24 mouse cellular contexts compared by ENCODE assay signal in the genomic region with DNA sequence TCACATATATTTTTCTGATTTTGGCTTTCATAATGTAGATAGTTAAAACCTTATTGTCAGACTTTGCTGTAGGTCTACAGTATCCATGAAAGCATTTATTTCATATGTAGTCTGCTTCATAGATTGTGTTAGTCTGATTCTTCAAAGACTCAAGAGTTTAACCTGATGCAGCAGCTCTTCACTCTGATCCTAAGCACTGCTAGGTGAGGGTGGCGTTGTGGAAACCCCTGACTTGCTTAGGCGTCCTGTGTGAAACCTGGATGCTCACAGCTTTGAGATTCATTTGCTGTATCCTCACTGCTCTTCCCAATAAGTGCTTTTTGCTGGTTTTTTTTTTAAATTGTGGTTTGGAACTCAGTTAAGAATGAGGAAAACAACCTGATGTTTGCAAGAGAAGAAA. TPM values are rescaled to one million over a fixed set of nuclear protein-coding genes. Genes with fewer than 3 reads are reported as not detected.
DNase-seq lines count a peak whose midpoint lies in the region; ATAC-seq and TF ChIP-seq lines count a peak whose summit lies in the region.
"Had no signal": no experiment of that assay in that cellular context is flagged by ENCODE, and none has a peak within 500 bp of the region (broad histone marks: within the 10 kb centered on the region; RNA-seq: fewer than 3 reads in every experiment).

No protein-coding gene starts in this region.

- no peak for TF ChIP-seq POLR2A in MEL (IDR thresholded peaks at IDR 0.05; ENCODE audit: control insufficient read depth in 1 of 2, insufficient read depth in 1 of 2, low read depth in 1 of 2, low read length in 2 of 2, poor library complexity in 1 of 2)

- H3K9ac ChIP-seq in MEL (ENCODE audit: control insufficient read depth, low read depth, low read length, poor library complexity, severe bottlenecking): no peak overlapping the region
- H3K9ac ChIP-seq: embryonic facial prominence, embryonic 12.5 days; forebrain, embryonic 13.5 days; forebrain, embryonic 15.5 days had no signal

- no peaks in the 10 kb centered on the region for H3K4me1 ChIP-seq in MEL (ENCODE audit: control insufficient read depth in 1 of 2, insufficient read depth in 2 of 2, low read length in 2 of 2)
- H3K4me1 ChIP-seq: embryonic facial prominence, embryonic 10.5 days; embryonic facial prominence, embryonic 12.5 days; forebrain, embryonic 13.5 days; forebrain, embryonic 15.5 days had no signal

- DNase-seq in 416B (ENCODE audit: low read depth) (peak; percentile 1), MEL (ENCODE audit: low read depth, low spot score) (peak; percentile 10)
- no peak for DNase-seq in kidney, postnatal 36 days
- no peak for DNase-seq in layer of hippocampus, adult 9-11 months
- no peak for DNase-seq in gastrocnemius, adult 8-10 months (ENCODE audit: low spot score in 2 of 2)
- DNase-seq: adrenal gland, adult 2 months; adrenal gland, postnatal 10 days; adrenal gland, postnatal 25 days; B cell, adult 2 months; cerebellum, adult 11 months; cerebellum, adult 18-20 months; cerebellum, adult 8-10 months; cerebellum, adult 9-11 months; cerebellum, postnatal 14 days; cerebellum, postnatal 36 days had no signal

- H3K27me3 ChIP-seq in MEL (ENCODE audit: control insufficient read depth in 1 of 2, insufficient read depth in 2 of 2, low read length in 2 of 2): no peaks in the 10 kb centered on the region
- H3K27me3 ChIP-seq: CH12.LX; embryonic facial prominence, embryonic 12.5 days had no signal

- peak; percentile 54 for ATAC-seq in megakaryocyte progenitor cell, adult 5-6 weeks (replicated peaks; ENCODE audit: poor library complexity)
- ATAC-seq: CD4-positive, CD25-positive, alpha-beta regulatory T cell, adult 4 months; forebrain, embryonic 13.5 days; forebrain, embryonic 15.5 days had no signal

- H3K79me2 ChIP-seq in MEL (ENCODE audit: control insufficient read depth, insufficient read depth, low read length, poor library complexity): no peaks in the 10 kb centered on the region

- H3K4me3 ChIP-seq in MEL (ENCODE audit: control insufficient read depth in 1 of 2, insufficient read depth in 1 of 2, low read depth in 2 of 2, low read length in 2 of 2): no peak overlapping the region
- H3K4me3 ChIP-seq: embryonic facial prominence, embryonic 10.5 days; embryonic facial prominence, embryonic 12.5 days; forebrain, embryonic 13.5 days; forebrain, embryonic 15.5 days had no signal

- no peak for TF ChIP-seq CTCF in MEL (IDR thresholded peaks at IDR 0.05 in 2 of 3, conservative IDR thresholded peaks at IDR 0.05 in 1 of 3; ENCODE audit: control insufficient read depth in 1 of 3, insufficient read depth in 1 of 3, low read depth in 2 of 3, low read length in 3 of 3, poor library complexity in 1 of 3, severe bottlenecking in 1 of 3)

- no peak overlapping the region for H3K27ac ChIP-seq in MEL (ENCODE audit: control insufficient read depth, low read depth, low read length)
- H3K27ac ChIP-seq: embryonic facial prominence, embryonic 10.5 days; embryonic facial prominence, embryonic 12.5 days; forebrain, embryonic 13.5 days; forebrain, embryonic 15.5 days had no signal

- TF ChIP-seq RAD21 in MEL (IDR thresholded peaks at IDR 0.05; ENCODE audit: low read depth, low read length): no peak

- H3K36me3 ChIP-seq in MEL (ENCODE audit: control insufficient read depth in 1 of 2, insufficient read depth in 2 of 2, low read length in 2 of 2): no peaks in the 10 kb centered on the region
- H3K36me3 ChIP-seq: embryonic facial prominence, embryonic 10.5 days; embryonic facial prominence, embryonic 12.5 days; forebrain, embryonic 15.5 days; G1E had no signal

- TF ChIP-seq EP300 in MEL (IDR thresholded peaks at IDR 0.05; ENCODE audit: low read depth in 1 of 2, low read length in 2 of 2): no peak

- H3K9me3 ChIP-seq in MEL (replicated peaks; ENCODE audit: insufficient read depth, low read length): no peaks in the 10 kb centered on the region
- H3K9me3 ChIP-seq: embryonic facial prominence, embryonic 10.5 days; embryonic facial prominence, embryonic 12.5 days; forebrain, embryonic 13.5 days; forebrain, embryonic 15.5 days had no signal

TF ChIP-seq in MEL, 35 proteins besides CTCF, POLR2A, EP300 and RAD21:
- TF ChIP-seq TCF12 (IDR thresholded peaks at IDR 0.05; ENCODE audit: low read depth, low read length) (no peak), TBP (IDR thresholded peaks at IDR 0.05; ENCODE audit: low read depth, low read length) (no peak), POLR2AphosphoS2 (IDR thresholded peaks at IDR 0.05; ENCODE audit: low read length) (no peak), ZC3H11A (IDR thresholded peaks at IDR 0.05; ENCODE audit: low read depth, low read length) (no peak), UBTF (IDR thresholded peaks at IDR 0.05; ENCODE audit: borderline replicate concordance, insufficient read depth, low read depth, low read length) (no peak), JUND (IDR thresholded peaks at IDR 0.05; ENCODE audit: low read depth, low read length) (no peak), NELFE (IDR thresholded peaks at IDR 0.05; ENCODE audit: low read depth, low read length) (no peak), MEF2A (IDR thresholded peaks at IDR 0.05; ENCODE audit: extremely low read depth, insufficient replicate concordance, low read depth, low read length, poor library complexity, severe bottlenecking) (no peak), MAZ (IDR thresholded peaks at IDR 0.05; ENCODE audit: low read depth, low read length) (no peak), USF2 (IDR thresholded peaks at IDR 0.05; ENCODE audit: borderline replicate concordance in 1 of 2, insufficient read depth in 1 of 2, low read depth in 1 of 2, low read length in 2 of 2) (no peak), ZMIZ1 (IDR thresholded peaks at IDR 0.05; ENCODE audit: low read depth, low read length) (no peak), RCOR1 (IDR thresholded peaks at IDR 0.05; ENCODE audit: low read depth, low read length) (no peak), CHD1 (IDR thresholded peaks at IDR 0.05; ENCODE audit: low read depth, low read length) (no peak)

RNA-seq across cellular contexts. Expression of gene Pax1, which starts 21.6 kb away (rescaled TPM):
- not detected in 2 replicates for total RNA-seq in MEL (2012; rRNA removed)
- not detected for polyA plus RNA-seq in MEL (2012; ENCODE audit: insufficient read depth in 1 of 2, insufficient read length in 2 of 2, low read depth in 1 of 2, low replicate concordance in 2 of 2, missing spikeins in 1 of 2)
- total RNA-seq in megakaryocyte progenitor cell, adult 5-6 weeks (2015): not detected in 2 replicates
- total RNA-seq in megakaryocyte progenitor cell, adult 5-6 weeks (2017): not detected in 2 replicates
- total RNA-seq in gastrocnemius, adult 8-10 months (2022): not detected
- total RNA-seq: adrenal gland, adult 2 months; adrenal gland, postnatal 10 days; adrenal gland, postnatal 25 days; CH12.LX had no signal
- polyA plus RNA-seq: adrenal gland, adult 2 months; CD4-positive, CD25-positive, alpha-beta regulatory T cell, adult 4 months; cortical plate, adult 2 months; forebrain, embryonic 13.5 days; forebrain, embryonic 15.5 days; G1E had no signal

Comparison
In these comparisons a context has a peak if more than half of its experiments do, and no peak if none do; other contexts are left out.
1. DNase-seq: peak in 416B (single experiment) and MEL (single experiment); none in kidney, postnatal 36 days (0 of 2), layer of hippocampus, adult 9-11 months (single experiment) and gastrocnemius, adult 8-10 months (0 of 2).